Mouse (Mus musculus) liver, embryonic 11.5 days (tissue): ENCODE measurements at regions not wholly inside any gene's neighbourhood (a gene's known extent, or its start where the extent isn't known, plus 50 kb on each side); places are given as distances from the start of the nearest gene placed in this dataset.

ENCODE experiments used
- ATAC-seq: fragments of 200-750 bp; cut with Nextera tagmentation; replicated peaks from 2 replicates; pipeline ENCODE4 v1.8.0; 2017; ENCODE audit warnings: moderate number of reproducible peaks, mild to moderate bottlenecking, moderate TSS enrichment, moderate library complexity; ENCODE audit not compliant: low FRiP score
- DNase-seq: peaks from one replicate; pipeline ENCODE4 v3.0.0-alpha.2; 2017; ENCODE audit warnings: low spot score
- H3K27ac ChIP-seq: fragments of 300-500 bp; sonication (generic); 2 replicates; pipeline ENCODE4 v1.5.1; 2014; ENCODE audit warnings: mild to moderate bottlenecking, low read depth, low read length, control low read depth
- H3K27me3 ChIP-seq: fragments of 300-500 bp; sonication (generic); replicated peaks from 2 replicates; pipeline ENCODE4 v1.6.1; 2014; ENCODE audit warnings: low read length, mixed read lengths; ENCODE audit not compliant: control insufficient read depth, insufficient read depth
- H3K36me3 ChIP-seq: fragments of 300-500 bp; sonication (generic); 2 replicates; pipeline ENCODE4 v1.6.1; 2014; ENCODE audit warnings: mild to moderate bottlenecking, low read length, moderate library complexity, mixed read lengths; ENCODE audit not compliant: control insufficient read depth, insufficient read depth
- H3K4me1 ChIP-seq: fragments of 300-500 bp; sonication (generic); replicated peaks from 2 replicates; pipeline ENCODE4 v1.6.1; 2014; ENCODE audit warnings: low read length, mixed read lengths; ENCODE audit not compliant: control insufficient read depth, insufficient read depth
- H3K4me2 ChIP-seq: fragments of 300-500 bp; sonication (generic); 2 replicates; pipeline ENCODE4 v1.6.1; 2014; ENCODE audit warnings: mild to moderate bottlenecking, control low read depth, moderate library complexity
- H3K4me3 ChIP-seq: fragments of 300-500 bp; sonication (generic); 2 replicates; pipeline ENCODE4 v1.5.1; 2014; ENCODE audit warnings: low read depth, low read length, control low read depth
- H3K9ac ChIP-seq: fragments of 300-500 bp; sonication (generic); 2 replicates; pipeline ENCODE4 v1.6.1; 2014; ENCODE audit warnings: low read depth, low read length, control low read depth
- H3K9me3 ChIP-seq: fragments of 300-500 bp; sonication (generic); 2 replicates; pipeline ENCODE4 v1.6.1; 2016; ENCODE audit warnings: low read length, inconsistent platforms, mixed read lengths; ENCODE audit not compliant: control insufficient read depth
- WGBS: fragments of 180-500 bp; shearing (Covaris S2); extraction: QIAGEN DNeasy Blood & Tissue Kit; methylation state at CpG from one replicate; pipeline ENCODE4 v1.1.7; 2014; 5-methylcytosine and 5-hydroxymethylcytosine counted together

- Histone ChIP-seq H3K4me1 (no peaks in the 10 kb centered on the region), H3K36me3 (no peaks in the 10 kb centered on the region), H3K4me3 (no peak overlapping the region), H3K27me3 (no peaks in the 10 kb centered on the region), H3K9ac (no peak overlapping the region), H3K4me2 (no peak overlapping the region), H3K27ac (no peak overlapping the region), H3K9me3 (no peaks in the 10 kb centered on the region)
- ATAC-seq (no peak), DNase-seq (no peak)
- 86% methylated on average over 6 of the region's 6 CpGs for WGBS
These were observed 130.1 kb upstream of the Npvf start for GRCm38 (mm10) chr6:50784381-50784780.

GRCm38 (mm10) chr6:50787666-50788065 is 133.4 kb upstream of the Npvf start:
- no peaks in the 10 kb centered on the region for H3K4me1 ChIP-seq
- no peak overlapping the region for H3K4me2 ChIP-seq
- WGBS: 82% methylated on average over 8 of the region's 8 CpGs
- H3K9me3 ChIP-seq: no peaks in the 10 kb centered on the region
- no peak overlapping the region for H3K4me3 ChIP-seq
- ATAC-seq: no peak
- no peak overlapping the region for H3K27ac ChIP-seq
- no peak overlapping the region for H3K9ac ChIP-seq
- no peaks in the 10 kb centered on the region for H3K27me3 ChIP-seq
- DNase-seq: no peak
- H3K36me3 ChIP-seq: no peaks in the 10 kb centered on the region

- Histone ChIP-seq H3K27ac (no peak overlapping the region), H3K36me3 (no peaks in the 10 kb centered on the region), H3K27me3 (0 out of 2 replicates have a peak, but pooled peaks cover 4% of the 10 kb centered on the region), H3K4me3 (no peak overlapping the region), H3K9ac (no peak overlapping the region), H3K4me2 (no peak overlapping the region), H3K4me1 (no peaks in the 10 kb centered on the region), H3K9me3 (no peaks in the 10 kb centered on the region)
- DNase-seq (no peak), ATAC-seq (no peak)
- WGBS: 58% methylated on average over 4 of the region's 4 CpGs
These were observed 145.7 kb upstream of the Npvf start for GRCm38 (mm10) chr6:50799963-50800362.

GRCm38 (mm10) chr6:50802956-50803355 is 148.7 kb upstream of the Npvf start:
- ATAC-seq (no peak), DNase-seq (no peak)
- no peaks in the 10 kb centered on the region for H3K9me3 ChIP-seq
- no peaks in the 10 kb centered on the region for H3K36me3 ChIP-seq
- H3K27me3 ChIP-seq: 0 out of 2 replicates have a peak, but pooled peaks cover 4% of the 10 kb centered on the region
- H3K27ac ChIP-seq: no peak overlapping the region
- 65% methylated on average over 7 of the region's 7 CpGs for WGBS
- no peaks in the 10 kb centered on the region for H3K4me1 ChIP-seq
- no peak overlapping the region for H3K4me3 ChIP-seq
- no peak overlapping the region for H3K9ac ChIP-seq
- H3K4me2 ChIP-seq: no peak overlapping the region

GRCm38 (mm10) chr6:50804477-50805005 is 150.3 kb upstream of the Npvf start:
- DNase-seq (no peak), ATAC-seq (no peak)
- Histone ChIP-seq H3K9ac (no peak overlapping the region), H3K4me1 (peaks cover 4% of the 10 kb centered on the region; the same call in 1 of the 2 replicates), H3K9me3 (no peaks in the 10 kb centered on the region), H3K4me3 (no peak overlapping the region), H3K27ac (no peak overlapping the region), H3K4me2 (no peak overlapping the region), H3K36me3 (no peaks in the 10 kb centered on the region), H3K27me3 (0 out of 2 replicates have a peak, but pooled peaks cover 4% of the 10 kb centered on the region)
- 76% methylated on average over 4 of the region's 4 CpGs for WGBS

GRCm38 (mm10) chr6:50806376-50807077 is 152.3 kb upstream of the Npvf start:
- H3K9me3 ChIP-seq: no peaks in the 10 kb centered on the region
- DNase-seq: no peak

GRCm38 (mm10) chr6:50807187-50808012 is 153.2 kb upstream of the Npvf start:
- ATAC-seq: no peak
- Histone ChIP-seq H3K4me1 (peaks cover 5% of the 10 kb centered on the region; the same call in 1 of the 2 replicates), H3K27me3 (0 out of 2 replicates have a peak, but pooled peaks cover 4% of the 10 kb centered on the region), H3K9me3 (no peaks in the 10 kb centered on the region), H3K4me3 (no peak overlapping the region), H3K36me3 (no peaks in the 10 kb centered on the region), H3K27ac (no peak overlapping the region), H3K9ac (no peak overlapping the region), H3K4me2 (no peak overlapping the region)
- DNase-seq: no peak
- 65% methylated on average over 19 of the region's 19 CpGs for WGBS

More at GRCm38 (mm10) chr6:50806376-50807077, 152.3 kb upstream of the Npvf start:
- Histone ChIP-seq H3K36me3 (no peaks in the 10 kb centered on the region), H3K9ac (no peak overlapping the region), H3K4me1 (peaks cover 5% of the 10 kb centered on the region; the same call in 1 of the 2 replicates), H3K27me3 (0 out of 2 replicates have a peak, but pooled peaks cover 4% of the 10 kb centered on the region), H3K4me2 (no peak overlapping the region), H3K27ac (no peak overlapping the region), H3K4me3 (no peak overlapping the region)
- 24% methylated on average over 7 of the region's 7 CpGs for WGBS
- no peak for ATAC-seq

GRCm38 (mm10) chr6:50808126-50808525 is 153.9 kb upstream of the Npvf start:
- WGBS: 9% methylated on average over 4 of the region's 4 CpGs
- peaks cover 5% of the 10 kb centered on the region; the same call in 1 of the 2 replicates for H3K4me1 ChIP-seq
- no peaks in the 10 kb centered on the region for H3K36me3 ChIP-seq
- ATAC-seq (no peak), DNase-seq (no peak)
- 0 out of 2 replicates have a peak, but pooled peaks cover 3% of the 10 kb centered on the region for H3K27me3 ChIP-seq
- H3K9me3 ChIP-seq: no peaks in the 10 kb centered on the region
- no peak overlapping the region for H3K27ac ChIP-seq
- H3K9ac ChIP-seq: no peak overlapping the region
- H3K4me2 ChIP-seq: no peak overlapping the region
- H3K4me3 ChIP-seq: no peak overlapping the region
